Mouse (Mus musculus) c-Kit-positive CD71-positive TER-119-negative erythroid progenitor cells, embryonic 14.5 days (primary cell): ENCODE data around the gene Gm26992.
"Not testable (repeated sequence)": the region's sequence is repeated elsewhere in the genome, so short reads cannot be mapped to it uniquely, and the experiment has no call there.

Source experiments
- DNase-seq: peaks from one replicate; pipeline ENCODE4 v3.0.0-alpha.2; 2013; ENCODE audit warnings: low read depth

Gene Gm26992

DNA sequence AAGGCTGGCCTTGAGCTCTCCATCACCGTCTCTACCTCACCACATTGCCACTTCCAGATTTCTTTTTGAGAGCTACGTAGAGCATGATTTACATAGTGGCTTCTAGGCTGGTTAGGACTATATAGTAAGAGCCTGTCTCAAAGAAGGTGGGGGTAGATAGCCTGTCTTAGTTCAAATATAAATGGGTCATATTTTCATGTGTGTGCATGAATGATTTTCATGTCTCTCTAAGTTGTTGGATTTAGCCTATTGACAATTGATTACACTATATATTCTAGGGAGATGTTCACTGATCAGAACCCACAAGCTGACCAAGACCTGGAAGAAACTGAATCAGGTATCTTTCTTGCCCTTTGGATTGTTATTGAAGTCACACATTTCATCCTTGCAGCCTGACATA, at the start of gene Gm26992:
Gene Gm26992, plus strand, starts transcription at position 301 of the 400 bp plus-strand sequence.
- DNase-seq: no peak

DNA sequence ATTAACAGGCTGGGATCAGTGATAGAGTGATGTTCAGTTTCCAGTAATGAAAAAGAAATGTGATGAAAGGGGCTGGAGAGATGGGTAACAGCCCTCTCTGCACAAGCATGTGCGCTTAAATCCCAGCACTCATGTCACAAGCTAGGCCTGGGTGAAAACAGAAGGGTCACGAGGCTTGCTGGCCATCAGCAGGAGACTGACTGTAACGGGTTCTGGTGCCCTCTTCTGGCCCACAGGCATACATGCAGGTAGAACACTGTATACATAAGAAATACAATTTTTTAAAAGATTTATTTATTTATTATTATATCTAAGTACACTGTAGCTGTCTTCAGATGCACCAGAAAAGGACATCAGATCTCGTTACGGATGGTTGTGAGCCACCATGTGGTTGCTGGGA, 47.6 kb upstream of the Gm26992 start:
- DNase-seq: no peak

DNA sequence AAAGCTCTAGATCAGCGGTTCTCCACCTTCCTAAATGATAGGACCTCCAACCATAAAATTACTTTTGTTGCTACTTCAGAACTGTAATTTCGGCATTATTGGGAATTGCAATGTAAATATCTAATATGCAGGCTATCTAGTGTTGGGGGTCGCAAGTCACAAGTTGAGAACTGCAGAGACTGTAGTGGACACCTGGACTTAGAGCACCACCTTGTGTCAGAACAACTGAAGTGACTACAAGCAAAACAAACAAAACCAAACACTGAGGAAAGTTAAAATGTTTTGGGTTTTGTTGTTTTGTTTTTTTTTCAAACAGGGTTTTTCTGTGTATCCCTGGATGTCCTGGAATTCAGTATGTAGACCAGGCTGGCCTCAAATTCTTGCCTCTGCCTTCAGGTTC, 37.3 kb upstream of the Gm26992 start:
- DNase-seq: no peak

DNA sequence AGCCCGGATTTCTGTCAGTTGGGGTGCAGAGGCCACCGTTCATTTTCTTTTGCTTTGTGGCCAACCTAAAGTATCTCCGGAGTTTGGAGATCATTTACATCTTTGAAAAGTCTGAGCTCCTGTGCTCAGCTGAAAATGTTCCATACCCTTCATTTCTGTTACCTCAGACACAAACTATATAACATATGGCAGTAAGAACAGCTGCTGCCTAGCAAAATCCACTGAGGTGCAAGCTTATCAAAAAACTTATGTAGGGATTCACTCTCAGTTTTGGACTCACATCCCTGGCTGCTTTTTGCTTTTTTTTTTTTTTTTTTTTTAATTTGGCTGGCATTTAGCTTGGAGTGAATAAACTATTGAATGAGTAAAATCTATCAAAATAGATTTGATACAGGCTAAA, 33.7 kb upstream of the Gm26992 start:
- DNase-seq: no peak

DNA sequence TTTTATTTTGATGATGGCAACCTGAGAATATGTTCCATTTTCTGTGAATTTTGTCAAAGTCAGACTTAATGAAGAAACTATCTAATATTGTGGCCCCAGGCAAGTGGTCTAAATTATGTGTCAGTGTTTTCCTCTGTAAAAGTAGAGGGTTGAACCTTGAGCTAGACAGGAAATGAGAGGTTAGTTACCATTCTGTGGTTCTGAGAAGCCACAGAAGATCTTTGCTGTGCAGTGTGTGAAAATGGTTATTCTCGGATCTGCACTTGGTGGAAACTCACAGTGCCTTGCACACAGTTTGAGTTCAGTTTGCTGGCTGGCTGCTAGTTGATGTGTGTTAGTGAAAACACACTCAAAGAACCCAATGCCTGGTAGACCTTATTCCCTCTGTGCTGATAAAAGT, 28.0 kb upstream of the Gm26992 start:
- DNase-seq: no peak

GRCm38 (mm10) chrX:103405021-103405420, 16.8 kb upstream of the Gm26992 start:
- DNase-seq: peak; percentile 1

GRCm38 (mm10) chrX:103414167-103414566, 7.6 kb upstream of the Gm26992 start, which contains the start of gene Tsx:
Tsx (plus strand) TSS chrX:103414467.
- DNase-seq: no peak

DNA sequence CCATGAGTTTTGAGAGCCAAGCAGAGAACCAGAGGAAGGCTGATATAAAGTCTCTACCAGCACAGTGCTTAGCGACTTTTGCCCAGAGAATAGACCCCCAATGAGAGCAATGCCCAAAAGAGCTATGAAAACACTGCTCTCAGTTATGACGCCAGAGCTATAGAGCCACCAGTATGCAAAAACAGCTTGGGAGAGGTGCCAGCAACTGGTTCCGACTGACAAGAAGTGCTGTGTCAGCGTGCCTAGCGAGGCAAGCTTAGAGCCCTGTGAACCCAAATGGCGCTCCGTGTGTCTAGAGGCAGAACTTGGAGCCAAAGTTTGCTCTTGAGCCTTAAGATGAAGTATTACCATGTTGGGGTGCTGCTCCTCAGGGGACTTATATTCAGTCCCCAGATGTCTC, 5.9 kb downstream of the Gm26992 start:
- no peak for DNase-seq

DNA sequence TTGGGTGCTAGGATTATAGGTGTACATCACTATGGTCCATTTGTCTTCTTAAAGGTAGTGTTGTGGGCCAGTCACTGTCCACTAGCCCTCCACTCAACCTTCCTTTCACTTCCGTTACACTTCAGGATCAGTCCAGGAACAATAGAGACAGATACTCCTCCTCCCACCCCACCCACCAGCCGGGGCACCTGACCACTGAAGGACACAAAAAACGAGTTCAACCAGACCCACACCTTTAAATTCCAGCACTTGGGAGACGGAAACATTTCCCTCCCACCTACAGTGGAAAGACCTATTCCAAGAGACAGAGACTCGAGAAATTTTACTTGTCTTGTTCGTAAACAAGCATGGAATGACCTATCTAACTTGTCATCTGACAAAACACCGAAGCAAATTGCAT, 10.5 kb downstream of the Gm26992 start:
- no peak for DNase-seq

DNA sequence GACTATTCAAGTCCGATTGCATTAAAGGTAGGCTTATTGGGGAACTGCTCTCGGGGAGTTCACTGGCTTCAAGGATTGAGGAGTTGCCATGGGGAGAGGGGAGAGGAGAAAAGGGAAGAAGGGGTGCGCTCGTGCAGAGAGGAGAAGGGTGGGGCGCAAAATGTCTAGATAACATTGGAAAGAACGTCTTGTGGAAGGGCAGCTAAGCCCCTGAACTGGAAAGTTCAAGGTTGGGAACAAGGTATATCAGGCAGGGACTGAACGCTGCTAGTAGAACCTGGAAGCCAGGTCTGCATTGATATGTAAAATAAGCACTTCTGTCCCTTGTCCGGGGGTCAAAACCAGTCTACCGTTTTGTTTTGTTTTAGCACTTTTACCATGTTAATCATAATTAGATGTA, 16.2 kb downstream of the Gm26992 start:
- DNase-seq: no peak

DNA sequence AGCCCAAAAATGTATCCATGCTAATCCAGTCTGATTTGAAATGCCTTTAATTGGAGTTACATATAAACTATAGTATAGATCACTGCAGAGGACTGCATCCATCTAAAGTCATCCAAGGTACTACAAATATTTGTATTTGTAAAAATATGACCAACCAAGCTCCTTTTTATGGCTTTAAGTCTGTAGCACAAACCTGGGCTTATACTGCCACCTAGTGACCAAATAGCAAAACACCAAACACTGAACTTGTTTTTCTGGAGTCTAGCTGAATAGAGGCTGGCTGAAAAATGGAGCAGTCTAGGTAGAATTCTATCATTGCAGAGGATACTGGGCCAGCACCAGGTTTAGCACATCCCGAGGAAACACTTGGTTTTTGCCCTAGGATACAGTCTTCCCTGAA, 19.0 kb downstream of the Gm26992 start:
- peak; percentile 39 for DNase-seq

DNA sequence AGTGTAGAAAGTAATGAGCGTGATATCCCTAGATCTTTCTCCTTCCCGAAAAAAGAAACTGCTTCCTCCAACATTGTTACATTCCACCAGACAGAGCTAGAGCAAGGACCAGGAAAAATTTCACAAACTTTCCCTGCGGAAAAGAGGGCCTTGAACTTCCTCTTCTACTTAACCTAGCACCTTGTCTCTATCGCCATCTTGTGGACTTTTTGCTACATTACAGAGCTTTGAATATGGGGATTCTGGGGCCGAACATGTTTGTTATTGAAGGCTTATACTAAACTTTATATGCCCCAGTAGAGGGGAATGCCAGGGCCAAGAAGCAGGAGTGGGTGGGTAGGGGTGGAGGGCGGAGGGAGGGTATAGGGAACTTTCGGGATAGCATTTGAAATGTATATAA, 21.9 kb downstream of the Gm26992 start:
- DNase-seq: peak; percentile 49

DNA sequence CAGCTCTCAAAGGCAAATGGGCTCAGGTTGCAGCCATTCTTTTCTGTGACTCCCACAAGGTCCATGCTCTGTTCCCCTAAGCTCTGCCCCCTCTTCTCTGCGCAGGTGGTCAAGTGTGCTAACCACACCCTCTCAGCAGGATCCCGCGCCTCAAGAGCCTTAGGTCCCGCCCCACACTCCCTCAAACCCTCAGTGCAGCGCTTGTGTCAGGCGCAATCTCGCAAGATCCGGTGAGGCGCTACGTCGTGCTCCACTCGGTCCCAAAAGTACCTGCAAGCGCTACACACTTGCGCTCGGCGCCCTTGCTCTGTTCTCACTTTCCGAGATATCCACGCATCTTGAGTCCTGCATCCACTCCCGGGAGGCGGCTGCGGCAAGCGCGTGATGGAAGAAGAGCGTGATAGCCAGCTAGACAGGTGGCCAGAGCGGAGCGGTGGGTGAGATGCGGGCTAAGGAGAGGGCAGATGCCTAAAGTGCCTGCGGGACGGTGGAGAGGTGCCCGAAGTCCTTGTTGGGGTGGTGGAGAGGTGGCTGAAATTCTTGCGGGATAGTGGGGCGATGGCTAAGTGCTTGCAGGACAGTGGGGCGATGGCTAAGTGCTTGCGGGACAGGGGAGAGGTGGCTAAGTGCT, 25.8 kb downstream of the Gm26992 start:
- DNase-seq: peak; percentile 36

DNA sequence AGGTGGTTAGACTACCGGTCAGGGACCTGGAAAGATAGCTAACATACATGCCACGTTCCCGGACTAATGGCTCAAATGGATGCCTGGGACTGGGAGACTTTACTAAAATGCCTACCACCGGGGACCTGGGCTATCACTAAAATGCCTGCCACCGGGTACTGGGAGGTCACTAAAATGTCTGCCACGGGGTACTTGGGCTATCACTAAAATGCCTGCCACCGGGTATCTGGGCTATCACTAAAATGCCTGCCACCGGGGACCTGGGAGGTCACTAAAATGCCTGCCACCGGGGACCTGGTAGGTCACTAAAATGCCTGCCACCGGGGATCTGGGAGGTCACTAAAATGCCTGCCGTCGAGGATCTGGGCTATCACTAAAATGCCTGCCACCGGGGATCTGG, 26.6 kb downstream of the Gm26992 start:
- not testable (repeated sequence) for DNase-seq

DNA sequence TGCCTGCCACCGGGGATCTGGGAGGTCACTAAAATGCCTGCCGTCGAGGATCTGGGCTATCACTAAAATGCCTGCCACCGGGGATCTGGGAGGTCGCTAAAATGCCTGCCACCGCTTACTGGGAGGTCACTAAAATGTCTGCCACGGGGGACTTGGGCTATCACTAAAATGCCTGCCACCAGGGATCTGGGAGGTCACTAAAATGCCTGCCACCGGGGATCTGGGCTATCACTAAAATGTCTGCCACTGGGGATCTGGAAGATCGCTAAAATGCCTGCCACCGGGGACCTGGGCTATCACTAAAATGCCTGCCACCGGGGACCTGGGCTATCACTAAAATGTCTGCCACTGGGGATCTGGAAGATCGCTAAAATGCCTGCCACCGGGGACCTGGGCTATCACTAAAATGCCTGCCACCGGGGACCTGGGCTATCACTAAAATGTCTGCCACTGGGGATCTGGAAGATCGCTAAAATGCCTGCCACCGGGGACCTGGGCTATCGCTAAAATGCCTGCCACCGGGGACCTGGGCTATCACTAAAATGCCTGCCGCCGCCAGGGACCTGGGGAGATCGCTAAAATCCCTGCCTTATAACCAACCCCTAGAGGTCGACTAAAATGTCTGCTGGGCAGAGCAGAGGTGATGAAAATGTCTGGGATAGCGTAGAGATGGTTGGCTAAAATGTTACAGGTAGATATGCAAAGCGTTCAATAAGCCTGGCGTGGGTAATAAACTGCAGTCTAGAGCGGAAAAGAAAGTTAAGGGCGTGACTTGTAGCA, 27.3 kb downstream of the Gm26992 start:
- not testable (repeated sequence) for DNase-seq

DNA sequence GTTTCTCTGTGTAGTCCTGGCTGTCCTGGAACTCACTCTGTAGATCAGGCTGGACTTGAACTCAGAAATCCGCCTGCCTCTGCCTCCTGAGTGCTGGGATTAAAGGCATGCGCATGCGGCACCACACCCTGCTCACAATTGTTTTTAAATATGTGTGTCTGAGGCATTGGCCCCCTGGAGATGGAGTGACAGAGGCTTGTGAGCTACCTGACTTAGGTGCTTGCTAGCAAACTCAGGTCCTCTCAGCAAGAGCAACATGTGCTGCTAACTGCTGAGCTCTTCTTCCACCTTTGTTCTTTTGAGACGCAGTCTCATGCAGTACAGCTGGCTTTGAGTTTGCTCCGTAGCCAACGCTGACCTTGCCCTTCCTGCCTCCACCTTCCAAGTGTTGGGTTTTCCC, 31.0 kb downstream of the Gm26992 start:
- DNase-seq: no peak

DNA sequence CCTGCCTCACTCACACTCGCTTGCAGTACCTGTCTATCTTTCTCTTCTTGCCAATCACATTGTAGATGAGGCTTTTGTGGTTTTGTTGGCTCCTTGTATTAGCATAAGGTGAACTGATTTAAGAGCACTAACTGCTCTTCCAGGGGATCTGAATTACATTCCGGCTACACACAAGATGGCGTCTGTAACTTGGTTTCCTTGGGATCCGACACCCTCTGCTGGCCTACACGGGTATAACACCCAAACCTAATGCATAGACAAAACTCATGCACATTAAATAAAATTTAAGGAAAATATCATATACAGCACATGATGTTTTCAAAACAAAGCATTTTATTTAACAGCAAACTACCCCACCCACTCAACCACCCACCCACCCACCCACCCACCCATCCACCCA, 38.2 kb downstream of the Gm26992 start:
- DNase-seq: no peak

GRCm38 (mm10) chrX:103468998-103469397, 47.2 kb downstream of the Gm26992 start:
- no peak for DNase-seq

GRCm38 (mm10) chrX:103472346-103472745, 50.5 kb downstream of the Gm26992 start:
- no peak for DNase-seq

GRCm38 (mm10) chrX:103477507-103477906, 55.7 kb downstream of the Gm26992 start:
- peak; percentile 67 for DNase-seq

DNA sequence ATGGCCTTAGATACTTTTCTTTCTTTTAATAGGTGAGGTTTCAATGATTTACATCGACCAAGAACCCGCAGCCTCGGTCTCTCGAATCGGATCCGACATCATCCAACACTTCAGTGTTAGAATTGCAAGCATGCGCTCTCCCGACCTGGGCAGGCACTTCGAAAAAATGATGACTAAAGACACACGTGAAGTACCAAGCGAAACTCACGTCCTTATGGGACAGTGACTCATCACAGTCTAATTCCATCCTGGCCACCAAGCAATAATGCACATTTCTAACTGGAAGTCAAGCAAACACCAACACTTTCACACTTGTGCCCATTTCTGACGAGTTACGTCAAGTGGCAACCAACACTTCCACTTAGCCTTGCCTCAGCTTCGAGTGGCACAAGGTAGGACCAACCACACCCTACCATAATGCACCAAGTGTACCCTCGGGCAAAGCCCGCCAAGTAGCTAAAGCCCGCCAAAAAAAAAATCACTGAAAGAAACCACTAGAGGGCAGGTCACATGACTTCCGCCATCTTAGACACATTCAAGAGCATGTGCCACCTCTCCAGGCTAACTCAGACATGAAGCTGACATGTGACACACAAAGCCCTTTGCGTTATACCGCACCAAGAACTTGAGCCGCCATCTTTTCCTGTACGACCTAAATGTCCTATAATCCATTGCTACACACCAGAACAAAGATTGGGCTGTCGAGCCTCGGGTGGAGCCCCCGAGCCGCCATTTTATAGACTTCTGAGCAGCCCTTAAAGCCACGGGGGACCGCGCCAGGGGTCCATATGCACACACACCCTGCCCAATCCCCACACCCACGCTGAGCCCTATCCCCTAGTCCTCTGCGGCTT, 59.7 kb downstream of the Gm26992 start:
- no peak for DNase-seq

- no peak for DNase-seq
These were observed 60.3 kb downstream of the Gm26992 start for GRCm38 (mm10) chrX:103482097-103482451.

GRCm38 (mm10) chrX:103483047-103483446, 61.2 kb downstream of the Gm26992 start:
- DNase-seq: no peak
